Mouse (Mus musculus): ENCODE measurements at regions not wholly inside any gene's neighbourhood (a gene's known extent, or its start where the extent isn't known, plus 50 kb on each side); places are given as distances from the start of the nearest gene placed in this dataset.
A peak's percentile ranks its signal among the peaks of the same experiment; 100 is the strongest.

DNA sequence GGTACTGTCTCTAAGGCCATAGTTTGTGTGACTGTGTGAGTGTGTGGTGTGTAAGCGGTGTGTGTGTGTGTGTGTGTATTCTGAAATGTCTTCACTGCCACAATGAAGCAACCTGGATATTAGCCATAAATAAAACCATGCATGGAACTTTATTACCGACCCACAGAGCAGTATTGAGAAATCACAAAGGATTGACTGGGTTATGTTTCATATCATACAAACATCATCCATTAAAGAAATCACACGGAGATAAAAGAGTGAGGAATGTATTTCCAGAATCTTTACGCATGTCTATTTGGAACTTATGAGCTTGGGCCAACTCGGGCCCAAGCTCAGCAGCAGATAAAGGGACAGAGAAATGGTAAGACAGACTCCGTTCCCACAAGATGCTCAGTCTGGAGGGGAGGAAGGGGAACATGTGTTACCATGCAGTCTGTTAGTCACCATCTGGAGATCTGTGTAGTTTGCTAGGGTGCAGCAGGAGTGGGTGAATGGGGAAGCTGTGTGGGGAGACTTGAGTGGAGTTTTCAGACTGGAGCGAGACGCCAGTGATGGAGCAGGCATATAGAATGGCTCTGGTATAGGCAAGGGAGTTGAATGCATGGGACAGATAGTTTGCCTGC is 75.1 kb upstream of the Sox11 start:
- ATAC-seq (ENCODE audit: low FRiP score, low TSS enrichment), result no peak
- Histone ChIP-seq H3K4me2 (replicated peaks; ENCODE audit: low read depth, low read length) (no peak overlapping the region), H3K36me3 (ENCODE audit: control insufficient read depth, insufficient read depth, low read length) (no peaks in the 10 kb centered on the region), H3K9me3 (ENCODE audit: control insufficient read depth, low read length) (no peaks in the 10 kb centered on the region), H3K4me3 (ENCODE audit: low read length) (no peak overlapping the region), H3K27ac (ENCODE audit: low read depth, low read length) (no peak overlapping the region), H3K27me3 (ENCODE audit: control insufficient read depth, insufficient read depth, low read length) (no peaks in the 10 kb centered on the region), H3K9ac (ENCODE audit: low read depth, low read length) (no peak overlapping the region), H3K4me1 (ENCODE audit: control insufficient read depth, insufficient read depth, low read length) (no peaks in the 10 kb centered on the region)
- WGBS, result 89% methylated on average over 8 of the region's 8 CpGs

DNA sequence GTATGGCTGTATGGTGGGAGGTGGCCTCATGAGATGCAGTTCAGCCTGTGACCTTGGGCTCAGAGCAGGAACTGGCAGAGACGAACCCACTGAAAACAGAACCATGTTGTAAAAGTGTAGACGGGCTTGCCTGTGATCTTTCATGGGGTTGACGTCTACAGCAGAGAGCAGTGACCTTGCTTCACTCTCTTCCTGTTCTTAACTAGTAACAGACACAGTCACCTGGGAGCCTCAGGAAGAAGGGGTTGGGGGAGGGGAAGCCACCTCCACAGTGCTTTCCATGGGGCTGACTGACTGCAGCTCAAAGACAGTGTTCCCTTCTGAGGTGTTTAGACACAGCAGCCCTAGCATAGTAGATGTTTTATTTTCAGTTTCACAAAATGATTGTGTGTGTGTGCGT is 68.2 kb upstream of the Sox11 start:
- 0 out of 2 replicates have a peak, but pooled peaks have one; percentile 57 for ATAC-seq (ENCODE audit: low FRiP score, low TSS enrichment)
- Histone ChIP-seq H3K4me3 (ENCODE audit: low read length) (no peak overlapping the region), H3K9ac (ENCODE audit: low read depth, low read length) (no peak overlapping the region), H3K36me3 (ENCODE audit: control insufficient read depth, insufficient read depth, low read length) (no peaks in the 10 kb centered on the region), H3K27ac (ENCODE audit: low read depth, low read length) (no peak overlapping the region), H3K27me3 (ENCODE audit: control insufficient read depth, insufficient read depth, low read length) (no peaks in the 10 kb centered on the region), H3K4me2 (replicated peaks; ENCODE audit: low read depth, low read length) (no peak overlapping the region), H3K9me3 (ENCODE audit: control insufficient read depth, low read length) (no peaks in the 10 kb centered on the region), H3K4me1 (ENCODE audit: control insufficient read depth, insufficient read depth, low read length) (peaks cover 9% of the 10 kb centered on the region; the same call in 1 of the 2 replicates)
- 24% methylated on average over 4 of the region's 4 CpGs for WGBS

DNA sequence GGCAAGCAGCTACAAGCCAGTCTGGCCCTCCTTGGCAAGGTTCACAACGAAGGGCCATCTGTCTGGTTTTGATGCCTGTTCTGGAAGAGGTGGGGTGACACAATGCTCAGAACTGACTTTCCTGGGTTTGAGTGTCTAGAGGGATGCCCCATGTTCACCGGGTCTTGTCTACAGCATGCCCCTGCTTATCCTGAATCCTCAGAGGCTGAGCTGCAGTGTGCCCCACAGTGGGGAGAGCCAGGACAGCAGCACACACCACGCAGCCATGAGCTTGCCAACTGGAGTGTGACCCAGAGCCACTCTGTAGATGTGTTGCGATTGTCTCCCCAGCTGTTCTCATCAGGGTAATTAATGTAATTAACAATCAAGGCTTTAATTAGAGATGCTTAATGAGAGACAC is 66.1 kb upstream of the Sox11 start:
- 68% methylated on average over 4 of the region's 4 CpGs for WGBS
- no peak overlapping the region for H3K4me3 ChIP-seq (ENCODE audit: low read length)
- no peak for ATAC-seq (ENCODE audit: low FRiP score, low TSS enrichment)
- peaks cover 9% of the 10 kb centered on the region; the same call in 1 of the 2 replicates for H3K4me1 ChIP-seq (ENCODE audit: control insufficient read depth, insufficient read depth, low read length)
- H3K9me3 ChIP-seq (ENCODE audit: control insufficient read depth, low read length), result no peaks in the 10 kb centered on the region
- no peaks in the 10 kb centered on the region for H3K27me3 ChIP-seq (ENCODE audit: control insufficient read depth, insufficient read depth, low read length)
- H3K36me3 ChIP-seq (ENCODE audit: control insufficient read depth, insufficient read depth, low read length), result no peaks in the 10 kb centered on the region
- no peak overlapping the region for H3K27ac ChIP-seq (ENCODE audit: low read depth, low read length)
- H3K9ac ChIP-seq (ENCODE audit: low read depth, low read length), result no peak overlapping the region
- no peak overlapping the region for H3K4me2 ChIP-seq (replicated peaks; ENCODE audit: low read depth, low read length)

DNA sequence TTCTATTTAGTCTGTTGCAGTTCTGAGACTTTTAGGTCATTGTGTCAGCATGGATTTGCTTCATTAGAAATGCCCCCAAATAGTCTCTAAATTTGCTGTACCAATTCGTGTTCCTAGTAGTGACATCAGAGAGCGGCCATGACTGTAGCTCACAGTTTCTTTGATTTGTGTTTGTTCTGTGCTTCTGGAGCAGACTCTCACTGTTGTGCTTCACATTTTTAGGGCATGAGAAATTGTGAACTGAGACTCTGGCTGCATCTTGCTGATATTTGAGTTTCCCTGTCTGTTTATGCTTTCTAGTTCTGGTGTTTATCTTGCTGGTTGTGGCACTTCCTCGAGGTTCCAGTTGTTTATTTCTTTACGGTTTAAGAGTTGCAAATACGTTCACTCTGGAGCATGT is 57.0 kb upstream of the Sox11 start:
- H3K27ac ChIP-seq (ENCODE audit: low read depth, low read length), result no peak overlapping the region
- H3K4me1 ChIP-seq (ENCODE audit: control insufficient read depth, insufficient read depth, low read length), result no peaks in the 10 kb centered on the region
- no peak for ATAC-seq (ENCODE audit: low FRiP score, low TSS enrichment)
- H3K27me3 ChIP-seq (ENCODE audit: control insufficient read depth, insufficient read depth, low read length), result no peaks in the 10 kb centered on the region
- no peak overlapping the region for H3K4me2 ChIP-seq (replicated peaks; ENCODE audit: low read depth, low read length)
- WGBS, result 75% methylated on average over 5 of the region's 5 CpGs
- no peak overlapping the region for H3K9ac ChIP-seq (ENCODE audit: low read depth, low read length)
- no peaks in the 10 kb centered on the region for H3K36me3 ChIP-seq (ENCODE audit: control insufficient read depth, insufficient read depth, low read length)
- H3K9me3 ChIP-seq (ENCODE audit: control insufficient read depth, low read length), result no peaks in the 10 kb centered on the region
- no peak overlapping the region for H3K4me3 ChIP-seq (ENCODE audit: low read length)

Data from kidney, embryonic 14.5 days (tissue).